Mouse (Mus musculus): ENCODE data around the gene Ccdc148. TPM values are rescaled to one million over a fixed set of nuclear protein-coding genes. Genes with fewer than 3 reads are reported as not detected.
A peak's percentile ranks its signal among the peaks of the same experiment; 100 is the strongest.

Gene Ccdc148
- polyA plus RNA-seq, 1 experiment from 2014 or later, result 0.24 TPM

DNA sequence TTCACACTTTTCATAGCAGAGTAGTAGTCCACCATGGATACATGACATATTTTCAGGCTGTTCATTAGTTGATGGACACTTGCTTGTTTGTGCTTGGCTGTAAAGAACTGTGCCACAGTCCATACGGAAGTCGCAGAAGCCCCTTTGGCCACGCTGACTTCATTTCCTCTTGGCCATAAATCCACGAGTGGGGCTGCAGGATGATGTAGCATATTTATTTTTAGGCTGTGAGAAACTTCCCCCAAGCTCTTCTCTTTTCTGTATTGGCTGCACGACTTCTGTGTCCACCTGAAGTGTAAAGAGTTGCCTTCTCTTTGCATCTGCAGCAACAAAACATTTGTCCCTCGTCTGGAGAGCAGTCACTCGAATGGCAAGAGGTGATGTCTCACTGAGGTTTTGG is 31.5 kb downstream of the Ccdc148 start:
- Histone ChIP-seq H3K4me3 (no peak overlapping the region), H3K27ac (no peak overlapping the region), H3K36me3 (no peaks in the 10 kb centered on the region), H3K27me3 (ENCODE audit: insufficient read depth, poor library complexity, severe bottlenecking) (no peaks in the 10 kb centered on the region), H3K4me1 (no peaks in the 10 kb centered on the region), H3K9me3 (no peaks in the 10 kb centered on the region)
- 73% methylated on average over 7 of the region's 7 CpGs for WGBS
- no peak for DNase-seq (ENCODE audit: low spot score)

DNA sequence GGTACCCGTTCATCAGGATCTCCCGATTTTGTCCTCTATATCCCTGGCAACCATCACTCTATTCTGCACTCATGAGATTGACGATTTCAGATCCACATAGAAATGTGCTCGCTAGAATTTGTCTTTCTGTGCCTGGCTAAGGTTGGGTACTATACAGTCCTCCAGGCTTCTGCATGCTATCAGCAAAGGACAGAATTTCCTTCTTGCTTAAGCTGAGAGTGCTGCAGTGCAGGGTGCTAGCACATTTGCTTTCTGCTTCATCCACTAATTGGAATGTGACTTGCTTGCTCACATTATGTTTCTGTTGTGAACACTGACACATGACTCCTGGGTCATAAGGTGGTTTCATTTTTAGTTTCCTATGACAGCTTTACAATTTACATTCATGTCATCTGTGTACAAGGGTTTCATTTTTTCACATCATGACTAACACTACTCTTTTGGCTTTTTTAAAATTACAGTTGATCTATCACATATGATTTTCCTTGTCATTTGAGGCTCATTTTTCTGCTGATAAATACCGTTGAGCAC is 104.8 kb downstream of the Ccdc148 start:
- Histone ChIP-seq H3K4me1 (no peaks in the 10 kb centered on the region), H3K36me3 (no peaks in the 10 kb centered on the region), H3K27ac (no peak overlapping the region), H3K27me3 (ENCODE audit: insufficient read depth, poor library complexity, severe bottlenecking) (no peaks in the 10 kb centered on the region), H3K4me3 (no peak overlapping the region), H3K9me3 (no peaks in the 10 kb centered on the region)
- DNase-seq (ENCODE audit: low spot score), result no peak
- WGBS, result 80% methylated on average over 5 of the region's 5 CpGs

GRCm38 (mm10) chr2:59054339-59054738 is 106.1 kb downstream of the Ccdc148 start:
- H3K36me3 ChIP-seq, result no peaks in the 10 kb centered on the region
- no peaks in the 10 kb centered on the region for H3K9me3 ChIP-seq
- no peaks in the 10 kb centered on the region for H3K4me1 ChIP-seq
- no peak for DNase-seq (ENCODE audit: low spot score)
- 66% methylated on average over 5 of the region's 5 CpGs for WGBS
- H3K27me3 ChIP-seq (ENCODE audit: insufficient read depth, poor library complexity, severe bottlenecking), result no peaks in the 10 kb centered on the region
- no peak overlapping the region for H3K27ac ChIP-seq
- no peak overlapping the region for H3K4me3 ChIP-seq

DNA sequence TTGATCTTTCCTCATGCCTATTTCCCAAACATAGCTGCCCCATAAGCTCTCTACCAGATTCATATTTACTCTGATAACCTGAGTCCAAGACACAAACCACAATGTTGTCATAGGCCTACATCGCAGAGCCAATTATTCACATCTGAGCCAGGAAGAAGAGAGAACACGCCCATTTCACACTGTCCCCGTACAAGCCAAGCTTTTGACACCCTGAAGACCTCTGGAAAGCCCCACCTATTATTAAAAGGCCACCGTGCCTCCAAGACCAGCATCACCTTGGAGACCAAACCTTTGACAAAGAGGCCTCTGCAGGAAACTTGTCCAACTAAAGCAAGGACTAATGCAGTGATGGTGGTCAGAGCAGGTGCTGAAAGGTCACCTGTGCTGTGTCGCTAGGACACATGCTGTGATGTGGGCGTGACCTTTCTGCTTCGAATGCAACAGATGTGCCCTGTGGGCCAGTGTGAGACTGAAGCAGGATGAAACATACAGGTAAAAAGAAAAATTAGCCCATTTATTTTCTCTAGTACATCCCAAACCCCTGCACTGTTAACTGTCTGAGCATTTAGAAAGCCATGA is 106.9 kb downstream of the Ccdc148 start:
- no peak overlapping the region for H3K27ac ChIP-seq
- no peaks in the 10 kb centered on the region for H3K36me3 ChIP-seq
- no peak for DNase-seq (ENCODE audit: low spot score)
- no peaks in the 10 kb centered on the region for H3K27me3 ChIP-seq (ENCODE audit: insufficient read depth, poor library complexity, severe bottlenecking)
- no peak overlapping the region for H3K4me3 ChIP-seq
- no peaks in the 10 kb centered on the region for H3K9me3 ChIP-seq
- no peaks in the 10 kb centered on the region for H3K4me1 ChIP-seq
- WGBS, result 63% methylated on average over 7 of the region's 7 CpGs

- WGBS, result 66% methylated on average over 8 of the region's 8 CpGs
- Histone ChIP-seq H3K4me3 (no peak overlapping the region), H3K4me1 (no peaks in the 10 kb centered on the region), H3K36me3 (no peaks in the 10 kb centered on the region), H3K27me3 (ENCODE audit: insufficient read depth, poor library complexity, severe bottlenecking) (no peaks in the 10 kb centered on the region), H3K27ac (no peak overlapping the region; the same call in 1 of the 2 replicates), H3K9me3 (no peaks in the 10 kb centered on the region)
- DNase-seq (ENCODE audit: low spot score), result no peak
These were observed 110.1 kb downstream of the Ccdc148 start for GRCm38 (mm10) chr2:59050245-59050824.

DNA sequence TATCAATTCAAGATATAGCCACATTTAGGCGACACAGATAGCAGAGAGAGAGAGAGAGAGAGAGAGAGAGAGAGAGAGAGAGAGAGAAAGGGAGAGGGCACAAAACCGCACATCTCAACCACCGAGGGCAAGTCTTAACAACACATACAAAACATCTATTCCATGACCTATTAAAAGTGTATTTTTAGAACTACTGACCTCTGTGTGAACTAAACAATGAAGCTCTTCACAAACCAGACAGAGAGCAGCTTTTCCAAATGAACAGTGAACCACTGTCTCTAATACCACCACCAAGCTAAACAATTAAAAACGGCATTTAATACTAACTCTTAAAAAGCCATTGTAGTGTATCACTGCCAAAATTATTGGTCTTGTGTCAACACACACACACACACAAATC is 110.8 kb downstream of the Ccdc148 start:
- Histone ChIP-seq H3K27me3 (ENCODE audit: insufficient read depth, poor library complexity, severe bottlenecking) (no peaks in the 10 kb centered on the region), H3K36me3 (no peaks in the 10 kb centered on the region), H3K4me3 (no peak overlapping the region), H3K9me3 (no peaks in the 10 kb centered on the region), H3K4me1 (no peaks in the 10 kb centered on the region), H3K27ac (no peak overlapping the region)
- 61% methylated on average over 4 of the region's 4 CpGs for WGBS
- no peak for DNase-seq (ENCODE audit: low spot score)

DNA sequence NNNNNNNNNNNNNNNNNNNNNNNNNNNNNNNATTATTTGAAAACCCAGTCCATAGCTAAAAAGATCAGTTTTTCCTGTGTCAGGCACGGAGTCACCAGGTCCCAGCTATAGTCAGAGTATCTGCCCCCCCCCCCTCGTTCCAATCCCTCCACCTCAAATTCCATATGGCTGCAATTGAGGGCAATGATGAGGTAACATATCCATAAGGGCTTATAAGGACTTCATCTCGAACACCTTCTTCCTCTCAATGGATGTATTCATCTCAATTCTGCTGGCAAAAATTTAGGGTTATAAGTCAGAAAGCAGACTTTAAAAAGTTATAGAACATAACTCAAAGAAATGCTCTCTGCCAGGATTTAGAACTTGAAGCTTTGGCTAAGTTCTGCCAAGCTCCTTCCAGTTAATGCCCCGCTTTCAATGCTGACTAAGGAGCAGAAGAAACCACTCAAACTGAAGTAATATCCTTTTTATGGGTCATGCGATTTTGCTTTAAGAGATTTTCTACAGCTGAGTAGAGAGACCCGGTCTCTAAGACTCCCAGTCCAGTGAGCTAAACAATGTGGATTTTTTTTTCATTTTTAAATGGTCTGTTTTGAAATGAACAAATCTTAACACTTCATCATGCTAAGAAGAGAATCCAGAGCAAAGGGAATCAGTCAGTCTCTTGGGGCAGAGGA is 111.6 kb downstream of the Ccdc148 start:
- Histone ChIP-seq H3K4me3 (no peak overlapping the region), H3K27ac (no peak overlapping the region), H3K36me3 (no peaks in the 10 kb centered on the region), H3K4me1 (peaks cover under 1% of the 10 kb centered on the region; the same call in 1 of the 2 replicates), H3K27me3 (ENCODE audit: insufficient read depth, poor library complexity, severe bottlenecking) (no peaks in the 10 kb centered on the region), H3K9me3 (no peaks in the 10 kb centered on the region)
- DNase-seq (ENCODE audit: low spot score), result no peak
- 79% methylated on average over 6 of the region's 6 CpGs for WGBS

DNA sequence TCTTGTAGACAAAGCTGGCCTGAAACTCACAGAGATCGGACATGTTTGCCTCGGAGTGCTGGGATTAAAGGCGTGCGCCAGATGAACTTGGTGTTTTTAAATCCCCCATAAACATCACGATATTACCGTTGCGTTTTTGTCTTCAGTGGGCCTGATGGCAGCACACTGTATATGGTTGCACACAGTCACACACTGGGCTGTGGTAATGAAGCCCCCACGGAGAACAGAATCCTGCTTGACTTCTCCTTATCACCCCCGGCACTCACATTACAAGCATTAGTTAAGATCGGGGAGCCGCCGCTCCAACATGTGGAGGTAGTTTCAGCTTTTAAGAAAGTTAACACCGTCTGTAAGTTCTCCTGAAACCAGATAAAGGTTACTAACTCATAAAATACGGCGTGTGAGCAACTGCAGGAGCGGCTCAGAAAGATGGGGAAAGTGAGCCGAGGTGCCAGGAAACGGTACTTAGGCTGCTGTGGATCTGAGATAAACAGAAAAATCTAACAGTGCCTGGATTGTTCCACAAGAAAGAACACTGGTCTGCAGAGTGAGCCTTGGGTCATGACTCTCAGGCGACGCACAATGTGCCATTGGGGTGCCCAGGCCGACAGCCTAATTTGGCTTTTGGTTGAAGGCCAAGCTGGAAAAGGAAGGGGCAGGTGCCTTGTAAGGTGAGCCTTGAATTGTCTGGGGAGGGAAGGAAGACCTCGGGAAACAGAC is 117.0 kb downstream of the Ccdc148 start:
- H3K9me3 ChIP-seq, result no peaks in the 10 kb centered on the region
- no peaks in the 10 kb centered on the region for H3K36me3 ChIP-seq
- 45% methylated on average over 22 of the region's 22 CpGs for WGBS
- peak overlapping the region; percentile 6; the same call in 1 of the 2 replicates for H3K4me3 ChIP-seq
- peak overlapping the region; percentile 52; the same call in 1 of the 2 replicates for H3K27ac ChIP-seq
- H3K27me3 ChIP-seq (ENCODE audit: insufficient read depth, poor library complexity, severe bottlenecking), result no peaks in the 10 kb centered on the region
- DNase-seq (ENCODE audit: low spot score), result no peak
- H3K4me1 ChIP-seq, result peaks cover 17% of the 10 kb centered on the region

GRCm38 (mm10) chr2:59042616-59043015 is 117.9 kb downstream of the Ccdc148 start:
- Histone ChIP-seq H3K4me3 (no peak overlapping the region), H3K27me3 (ENCODE audit: insufficient read depth, poor library complexity, severe bottlenecking) (no peaks in the 10 kb centered on the region), H3K9me3 (no peaks in the 10 kb centered on the region), H3K27ac (no peak overlapping the region), H3K36me3 (no peaks in the 10 kb centered on the region), H3K4me1 (peaks cover 17% of the 10 kb centered on the region)
- no peak for DNase-seq (ENCODE audit: low spot score)
- WGBS, result 29% methylated on average over 13 of the region's 13 CpGs

- Histone ChIP-seq H3K9me3 (no peaks in the 10 kb centered on the region), H3K4me1 (peaks cover 4% of the 10 kb centered on the region; the same call in 1 of the 2 replicates), H3K27ac (no peak overlapping the region), H3K36me3 (no peaks in the 10 kb centered on the region), H3K4me3 (no peak overlapping the region), H3K27me3 (ENCODE audit: insufficient read depth, poor library complexity, severe bottlenecking) (no peaks in the 10 kb centered on the region)
- 75% methylated on average over 6 of the region's 6 CpGs for WGBS
- DNase-seq (ENCODE audit: low spot score), result no peak
These were observed 124.0 kb downstream of the Ccdc148 start for GRCm38 (mm10) chr2:59036433-59036832.

GRCm38 (mm10) chr2:59035206-59035605 is 125.3 kb downstream of the Ccdc148 start:
- Histone ChIP-seq H3K4me1 (no peaks in the 10 kb centered on the region), H3K27ac (no peak overlapping the region), H3K36me3 (no peaks in the 10 kb centered on the region), H3K9me3 (no peaks in the 10 kb centered on the region), H3K4me3 (no peak overlapping the region), H3K27me3 (ENCODE audit: insufficient read depth, poor library complexity, severe bottlenecking) (no peaks in the 10 kb centered on the region)
- DNase-seq (ENCODE audit: low spot score), result no peak
- WGBS, result 83% methylated on average over 3 of the region's 3 CpGs

DNA sequence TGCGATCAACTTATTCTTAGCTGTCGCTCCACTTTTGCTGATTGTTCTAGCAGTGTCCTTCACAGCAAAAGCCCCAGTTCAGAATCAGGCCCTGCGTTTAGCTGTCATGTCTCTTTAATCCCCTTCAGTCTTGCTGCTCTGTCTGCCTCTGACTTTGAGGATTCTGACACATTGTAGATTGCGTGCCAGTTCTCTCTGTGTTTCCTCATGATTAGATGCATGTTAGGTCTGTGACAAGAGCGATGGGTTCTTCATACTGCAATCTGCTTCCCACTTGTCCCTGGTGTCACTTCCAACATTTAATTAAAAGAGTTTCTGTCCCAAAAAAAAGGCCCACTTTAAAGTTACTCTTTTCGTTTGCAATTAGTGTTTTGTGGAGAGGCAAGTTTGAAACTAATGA is 126.2 kb downstream of the Ccdc148 start:
- H3K4me3 ChIP-seq, result no peak overlapping the region
- no peaks in the 10 kb centered on the region for H3K4me1 ChIP-seq
- 70% methylated on average over 6 of the region's 6 CpGs for WGBS
- H3K36me3 ChIP-seq, result no peaks in the 10 kb centered on the region
- H3K9me3 ChIP-seq, result no peaks in the 10 kb centered on the region
- no peaks in the 10 kb centered on the region for H3K27me3 ChIP-seq (ENCODE audit: insufficient read depth, poor library complexity, severe bottlenecking)
- no peak overlapping the region for H3K27ac ChIP-seq
- DNase-seq (ENCODE audit: low spot score), result no peak

DNA sequence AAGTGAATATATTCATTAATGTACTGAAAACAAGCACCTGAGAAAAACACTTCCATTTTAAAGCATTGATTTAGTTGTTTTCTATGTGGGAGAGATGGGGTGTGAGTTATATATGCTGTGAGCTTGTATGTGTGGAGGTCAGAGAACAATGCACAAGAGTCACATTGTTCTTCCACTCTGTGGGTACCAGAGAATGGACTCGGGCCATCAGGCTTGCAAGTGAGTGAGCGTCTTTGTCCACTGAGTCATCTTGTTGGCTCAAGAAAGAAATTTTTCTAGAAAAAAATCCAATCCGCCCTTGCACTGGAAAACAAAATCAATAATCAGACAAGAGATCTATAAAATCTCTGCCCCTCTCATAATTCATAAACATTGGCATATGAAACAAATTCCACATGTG is 135.9 kb downstream of the Ccdc148 start:
- H3K27ac ChIP-seq, result no peak overlapping the region
- no peaks in the 10 kb centered on the region for H3K9me3 ChIP-seq
- no peak overlapping the region for H3K4me3 ChIP-seq
- H3K27me3 ChIP-seq (ENCODE audit: insufficient read depth, poor library complexity, severe bottlenecking), result no peaks in the 10 kb centered on the region
- DNase-seq (ENCODE audit: low spot score), result no peak
- H3K36me3 ChIP-seq, result no peaks in the 10 kb centered on the region
- no peaks in the 10 kb centered on the region for H3K4me1 ChIP-seq
- WGBS, result 81% methylated on average over 3 of the region's 3 CpGs

All from heart, embryonic 10.5 days (tissue).